Mouse (Mus musculus): ENCODE data around the gene Ap3s2.

GRCm38 (mm10) chr7:79861794-79862193 lies 58.7 kb downstream of the Ap3s2 start:
- TF ChIP-seq CTCF (IDR thresholded peaks at IDR 0.05; ENCODE audit: control insufficient read depth, insufficient read depth, insufficient read length) (no peak), MYOG (IDR thresholded peaks at IDR 0.05; ENCODE audit: control insufficient read depth, extremely low read depth, insufficient read length) (no peak)
